Mouse (Mus musculus): ENCODE measurements around the gene Agbl4. TPM values are rescaled to one million over a fixed set of nuclear protein-coding genes. Genes with fewer than 3 reads are reported as not detected.

Agbl4 gene
- polyA plus RNA-seq, 1 experiment from 2014 or later = 2.5 TPM

DNA sequence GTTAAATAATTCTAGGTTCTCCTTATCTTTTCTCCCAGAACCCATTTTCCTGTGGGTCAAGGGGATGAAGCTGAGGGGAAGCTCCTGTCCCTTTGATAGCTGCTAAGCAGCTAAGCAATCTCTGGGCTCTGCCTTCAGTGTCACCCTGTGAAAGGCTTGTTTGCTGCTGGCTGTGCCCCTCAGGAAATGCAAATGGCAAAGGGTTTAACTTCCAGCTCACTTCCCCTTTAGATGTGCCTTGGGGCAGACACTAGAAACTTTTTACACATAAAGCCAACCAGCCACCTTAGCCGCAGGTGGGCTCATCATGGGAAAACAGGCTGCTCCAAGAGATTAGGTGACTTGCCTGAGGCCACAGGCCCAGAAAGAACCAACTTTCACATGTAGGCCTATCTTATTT, 1044.2 kb downstream of the Agbl4 start:
- peaks cover 7% of the 10 kb centered on the region; the same call in 1 of the 2 replicates for H3K36me3 ChIP-seq (ENCODE audit: poor library complexity, severe bottlenecking)
- ATAC-seq = no peak
- H3K9ac ChIP-seq = no peak overlapping the region
- no peaks in the 10 kb centered on the region for H3K9me3 ChIP-seq (replicated peaks)
- peaks cover 40% of the 10 kb centered on the region for H3K27me3 ChIP-seq
- WGBS = 56% methylated on average over 1 of the region's 1 CpGs
- no peak overlapping the region for H3K4me3 ChIP-seq
- no peak overlapping the region for H3K27ac ChIP-seq
- H3K4me1 ChIP-seq = peaks cover 36% of the 10 kb centered on the region
- no peak overlapping the region for H3K4me2 ChIP-seq

DNA sequence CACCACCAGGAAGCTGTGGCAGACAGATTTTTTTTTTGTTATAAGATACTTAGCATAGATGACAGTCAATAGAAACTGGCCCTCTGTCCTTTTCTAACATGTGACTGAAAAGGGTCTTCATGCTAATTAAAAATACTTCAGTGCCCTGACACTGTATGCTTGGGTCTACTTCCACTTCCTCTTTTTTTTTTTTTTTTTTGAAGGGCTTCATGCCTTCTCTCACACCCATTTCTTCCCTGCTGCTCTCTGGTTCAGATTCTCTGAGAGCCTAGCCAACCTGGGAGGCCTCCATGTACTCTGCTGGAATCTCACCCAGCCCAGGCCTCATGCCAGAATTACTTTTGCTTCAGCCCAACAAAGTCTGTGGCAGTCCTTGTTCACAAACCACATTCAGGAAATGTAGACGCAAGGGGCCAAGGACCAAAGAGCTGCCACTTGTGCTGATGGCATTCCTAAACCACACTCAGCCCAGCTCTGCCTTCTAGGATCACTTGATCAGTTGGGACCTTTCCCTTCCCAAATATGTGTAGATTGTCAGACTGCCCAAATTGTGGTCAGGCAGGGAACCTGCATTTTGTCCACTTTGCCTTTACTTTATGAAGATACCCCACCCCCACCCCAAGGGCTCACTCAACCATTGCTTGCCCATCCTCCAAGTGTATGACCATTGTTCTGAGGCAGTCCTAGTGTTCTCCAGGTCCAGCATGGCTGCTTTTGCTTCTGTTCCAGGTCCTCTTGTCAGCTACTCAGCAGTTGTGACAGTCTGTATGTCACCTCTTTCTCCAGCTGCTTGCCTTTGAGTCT, 1045.2 kb downstream of the Agbl4 start:
- Histone ChIP-seq H3K9ac (no peak overlapping the region), H3K4me3 (no peak overlapping the region), H3K4me2 (no peak overlapping the region), H3K9me3 (replicated peaks) (no peaks in the 10 kb centered on the region), H3K27ac (no peak overlapping the region), H3K27me3 (peaks cover 48% of the 10 kb centered on the region), H3K4me1 (peaks cover 36% of the 10 kb centered on the region), H3K36me3 (ENCODE audit: poor library complexity, severe bottlenecking) (peaks cover 5% of the 10 kb centered on the region; the same call in 1 of the 2 replicates)
- ATAC-seq = no peak; the same call in 1 of the 2 replicates
- WGBS = 67% methylated on average over 1 of the region's 1 CpGs

DNA sequence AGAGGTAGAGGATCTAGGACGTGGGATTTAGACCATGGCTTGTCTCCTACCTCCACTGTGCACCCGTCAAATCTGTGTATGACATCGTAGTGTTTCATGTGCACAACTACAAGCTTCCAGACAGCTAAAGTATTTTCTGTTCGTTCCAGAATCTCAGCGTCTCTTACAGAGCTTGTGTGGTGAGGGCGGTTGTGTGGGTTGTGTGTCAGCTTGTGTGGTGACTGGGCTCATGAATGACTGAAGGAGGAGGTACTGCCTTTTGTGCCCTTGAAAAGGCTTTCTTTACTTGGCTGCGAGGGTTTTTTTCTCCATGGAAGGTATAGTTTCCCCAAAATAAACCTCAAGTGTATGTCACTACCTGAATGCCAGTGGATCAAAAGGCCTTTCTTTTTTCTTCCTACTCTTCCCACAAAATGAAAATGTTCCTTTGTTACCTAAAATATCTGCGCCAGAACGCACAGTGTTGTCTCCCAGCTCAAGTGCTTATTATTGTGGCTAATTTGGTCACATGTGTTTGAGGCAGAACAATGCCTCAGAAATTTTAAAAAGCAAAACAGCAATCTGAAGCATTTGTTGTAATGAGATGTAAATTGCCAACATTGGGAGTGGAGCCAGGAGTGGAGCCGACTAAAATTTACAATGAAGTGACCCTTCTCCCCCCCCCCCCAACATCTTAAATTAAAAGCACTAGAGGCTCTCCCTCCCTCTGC, 1046.6 kb downstream of the Agbl4 start:
- Histone ChIP-seq H3K4me1 (peaks cover 36% of the 10 kb centered on the region), H3K27me3 (peaks cover 48% of the 10 kb centered on the region), H3K9ac (no peak overlapping the region), H3K9me3 (replicated peaks) (no peaks in the 10 kb centered on the region), H3K27ac (peak overlapping the region; percentile 23), H3K36me3 (ENCODE audit: poor library complexity, severe bottlenecking) (peaks cover 10% of the 10 kb centered on the region; the same call in 1 of the 2 replicates), H3K4me3 (no peak overlapping the region), H3K4me2 (peak overlapping the region; percentile 9; the same call in 1 of the 2 replicates)
- WGBS = 11% methylated on average over 10 of the region's 10 CpGs
- ATAC-seq = peak; percentile 78

DNA sequence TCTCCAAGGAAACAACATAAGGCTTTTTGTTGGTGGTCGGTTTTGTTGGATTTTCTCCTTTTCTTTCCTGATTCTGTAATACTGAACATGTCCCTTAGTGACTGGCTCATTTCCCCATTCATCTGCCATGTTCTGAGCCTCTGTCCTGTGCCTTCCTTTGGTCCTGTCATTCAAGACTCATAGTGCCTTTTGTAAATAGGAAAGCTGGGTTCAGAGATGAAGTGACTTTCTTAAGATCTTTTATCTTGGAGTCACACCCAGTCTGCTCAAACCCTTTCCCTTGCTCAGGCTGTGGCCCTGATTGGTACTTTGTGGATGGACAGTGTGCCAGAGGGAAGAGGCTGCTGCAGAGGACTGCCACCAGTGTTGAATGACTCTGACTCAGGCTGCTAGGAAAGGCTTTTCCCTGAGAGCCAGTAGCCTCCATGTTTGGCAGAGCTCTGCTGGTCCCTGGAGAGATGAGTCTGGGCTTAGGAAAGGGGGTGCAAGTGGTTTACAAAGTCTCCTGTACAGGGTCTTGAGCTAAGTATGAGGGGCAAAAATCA, 1047.2 kb downstream of the Agbl4 start:
- Histone ChIP-seq H3K9me3 (replicated peaks) (no peaks in the 10 kb centered on the region), H3K27ac (peak overlapping the region; percentile 23; the same call in 1 of the 2 replicates), H3K4me1 (peaks cover 36% of the 10 kb centered on the region), H3K9ac (no peak overlapping the region), H3K4me3 (no peak overlapping the region), H3K27me3 (peaks cover 51% of the 10 kb centered on the region), H3K36me3 (ENCODE audit: poor library complexity, severe bottlenecking) (peaks cover 15% of the 10 kb centered on the region; the same call in 1 of the 2 replicates), H3K4me2 (no peak overlapping the region)
- 0% methylated on average over 1 of the region's 1 CpGs for WGBS
- peak; percentile 48 for ATAC-seq

DNA sequence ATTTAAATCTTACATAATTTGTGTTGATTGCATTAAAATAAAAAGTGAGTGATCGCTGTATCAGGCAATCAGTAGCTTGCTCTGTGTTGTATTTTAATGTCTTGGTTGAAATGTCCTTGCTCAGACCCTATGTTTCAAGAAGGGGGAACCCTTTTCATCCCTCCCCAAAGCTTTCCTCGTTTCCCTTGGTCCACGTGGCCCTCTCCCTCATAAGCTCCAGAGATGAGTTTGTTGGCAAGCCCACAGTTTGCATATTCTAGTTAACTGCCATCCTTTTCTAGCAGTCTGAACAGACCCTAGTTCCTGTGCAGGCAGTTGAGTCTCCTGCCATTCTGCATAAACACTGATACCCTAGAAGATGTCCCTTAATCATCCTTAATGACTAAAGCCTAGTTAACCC, 1050.5 kb downstream of the Agbl4 start:
- peaks cover 21% of the 10 kb centered on the region for H3K4me1 ChIP-seq
- H3K9me3 ChIP-seq (replicated peaks) = no peaks in the 10 kb centered on the region
- ATAC-seq = no peak
- 77% methylated on average over 3 of the region's 3 CpGs for WGBS
- H3K4me3 ChIP-seq = no peak overlapping the region
- no peak overlapping the region for H3K4me2 ChIP-seq
- H3K27ac ChIP-seq = no peak overlapping the region
- peaks cover 33% of the 10 kb centered on the region for H3K27me3 ChIP-seq
- peaks cover 27% of the 10 kb centered on the region for H3K36me3 ChIP-seq (ENCODE audit: poor library complexity, severe bottlenecking)
- H3K9ac ChIP-seq = no peak overlapping the region

DNA sequence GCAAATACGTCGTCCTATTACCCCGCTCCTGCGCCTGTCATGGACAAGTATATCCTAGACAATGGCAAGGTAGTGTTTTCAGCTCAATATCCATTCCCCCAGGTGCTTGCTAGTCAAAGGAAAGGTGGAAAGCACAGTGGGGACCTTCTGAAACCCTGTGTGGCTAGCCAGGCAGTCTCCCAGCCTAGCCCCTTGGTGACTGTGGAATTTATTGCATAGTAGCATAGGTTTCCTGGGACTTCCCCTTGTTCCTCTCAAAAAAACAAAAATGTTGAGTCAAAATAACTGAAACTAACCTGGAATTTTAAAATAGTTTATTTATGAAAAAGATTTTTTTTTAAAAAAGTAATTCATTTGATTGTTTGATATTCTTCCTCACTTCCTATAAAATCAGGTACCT, 1051.1 kb downstream of the Agbl4 start:
- no peak for ATAC-seq
- peaks cover 29% of the 10 kb centered on the region for H3K27me3 ChIP-seq
- WGBS = 98% methylated on average over 4 of the region's 4 CpGs
- no peak overlapping the region for H3K4me2 ChIP-seq
- H3K4me1 ChIP-seq = peaks cover 19% of the 10 kb centered on the region
- no peaks in the 10 kb centered on the region for H3K9me3 ChIP-seq (replicated peaks)
- H3K4me3 ChIP-seq = no peak overlapping the region
- no peak overlapping the region for H3K27ac ChIP-seq
- H3K36me3 ChIP-seq (ENCODE audit: poor library complexity, severe bottlenecking) = peaks cover 32% of the 10 kb centered on the region
- H3K9ac ChIP-seq = no peak overlapping the region

DNA sequence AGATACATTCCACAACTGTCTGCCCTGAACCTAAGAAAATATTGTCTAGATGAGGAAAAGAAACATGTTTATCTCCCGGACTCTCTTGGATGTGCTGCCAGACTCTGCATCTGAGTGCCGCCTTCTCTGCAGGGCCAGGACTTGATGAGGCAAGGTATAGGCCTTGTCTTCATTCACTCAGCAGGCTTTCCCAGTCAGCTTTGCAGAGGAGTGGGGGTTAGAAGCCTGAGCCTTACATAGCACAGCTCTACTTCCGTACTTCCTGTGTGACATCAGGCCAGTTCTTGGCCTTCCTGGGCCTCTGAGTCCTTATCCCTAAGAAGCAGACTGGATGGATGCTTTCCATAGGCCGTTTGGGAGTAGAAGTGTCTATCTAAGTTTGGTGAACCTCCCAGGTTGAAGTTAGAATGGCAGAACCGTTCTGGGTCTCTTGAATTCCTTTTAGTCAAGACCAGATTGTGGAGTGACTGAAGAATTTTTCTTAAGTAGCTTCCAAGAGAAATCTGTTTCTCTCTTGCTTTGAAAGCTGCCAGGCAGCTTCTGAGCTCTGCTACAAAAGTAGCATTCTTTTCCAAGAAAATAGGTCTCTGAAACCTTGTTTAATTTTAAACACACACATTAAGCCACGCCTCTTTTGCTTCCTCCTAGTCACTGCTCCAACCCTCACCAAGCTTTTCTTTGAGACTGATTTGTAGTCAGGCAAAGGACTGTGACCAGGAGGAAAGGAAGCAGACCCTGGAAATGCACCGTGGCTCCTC, 1052.2 kb downstream of the Agbl4 start:
- WGBS = 74% methylated on average over 7 of the region's 7 CpGs
- H3K4me2 ChIP-seq = no peak overlapping the region
- H3K9ac ChIP-seq = no peak overlapping the region
- H3K27me3 ChIP-seq = peaks cover 29% of the 10 kb centered on the region
- H3K9me3 ChIP-seq (replicated peaks) = no peaks in the 10 kb centered on the region
- no peak overlapping the region for H3K27ac ChIP-seq
- H3K36me3 ChIP-seq (ENCODE audit: poor library complexity, severe bottlenecking) = peaks cover 42% of the 10 kb centered on the region
- ATAC-seq = no peak
- peaks cover 10% of the 10 kb centered on the region for H3K4me1 ChIP-seq
- H3K4me3 ChIP-seq = no peak overlapping the region

DNA sequence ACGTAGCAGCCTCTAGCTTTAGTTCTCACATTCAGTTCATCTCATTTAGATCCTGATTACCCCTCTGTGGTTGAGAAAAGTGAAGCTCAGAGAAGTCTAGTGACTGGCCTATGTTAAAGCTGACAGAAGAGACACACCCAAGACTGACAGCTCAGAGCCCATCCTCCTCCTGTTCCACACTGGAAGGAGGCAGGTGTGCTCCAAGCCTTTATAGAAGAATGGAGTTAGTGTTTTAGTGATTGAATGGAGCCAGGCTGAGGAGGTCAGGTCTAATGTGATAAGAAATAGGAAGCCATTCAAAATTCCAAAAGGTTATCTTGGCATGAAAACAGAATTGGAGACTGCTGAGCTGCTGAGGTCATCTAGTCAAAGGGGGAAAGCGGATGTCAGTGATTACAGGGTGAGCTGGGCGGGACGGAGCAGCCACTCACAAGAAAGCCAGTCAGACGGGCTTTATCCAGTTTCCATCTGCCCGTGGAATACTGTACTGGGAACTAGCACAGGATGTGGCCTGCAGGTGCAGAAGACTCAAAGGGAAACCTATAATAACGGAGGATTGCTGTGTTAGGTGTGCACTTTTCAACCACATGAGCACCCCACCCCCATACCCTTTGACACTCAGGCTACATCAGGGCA, 1053.9 kb downstream of the Agbl4 start:
- 0 out of 2 replicates have a peak, but pooled peaks cover 5% of the 10 kb centered on the region for H3K4me1 ChIP-seq
- no peak for ATAC-seq
- no peak overlapping the region for H3K4me2 ChIP-seq
- peaks cover 18% of the 10 kb centered on the region for H3K27me3 ChIP-seq
- H3K4me3 ChIP-seq = no peak overlapping the region
- peaks cover 59% of the 10 kb centered on the region for H3K36me3 ChIP-seq (ENCODE audit: poor library complexity, severe bottlenecking)
- H3K27ac ChIP-seq = no peak overlapping the region
- H3K9ac ChIP-seq = no peak overlapping the region
- no peaks in the 10 kb centered on the region for H3K9me3 ChIP-seq (replicated peaks)
- WGBS = 80% methylated on average over 7 of the region's 7 CpGs

DNA sequence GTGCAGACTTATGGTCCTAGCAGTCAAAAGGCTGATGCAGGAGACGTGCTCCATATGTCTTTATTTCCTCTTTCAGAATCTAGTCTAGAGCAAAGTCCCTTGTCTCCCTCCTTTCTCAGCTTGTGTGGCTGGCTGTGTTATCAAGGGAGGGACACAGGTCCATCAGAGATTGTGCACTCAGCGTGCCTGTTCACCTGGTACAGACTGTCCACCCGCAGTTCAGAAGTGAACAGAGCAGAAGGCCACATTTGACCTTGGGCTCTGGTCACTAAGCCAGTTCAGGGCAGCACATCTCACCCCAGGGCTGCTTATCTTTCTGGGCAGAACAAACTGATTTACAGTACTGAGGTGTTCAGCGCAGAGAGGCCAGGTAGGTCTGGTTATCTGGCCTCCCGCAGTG, 1054.7 kb downstream of the Agbl4 start:
- H3K9ac ChIP-seq = no peak overlapping the region
- no peaks in the 10 kb centered on the region for H3K9me3 ChIP-seq (replicated peaks)
- peaks cover 64% of the 10 kb centered on the region for H3K36me3 ChIP-seq (ENCODE audit: poor library complexity, severe bottlenecking)
- no peak overlapping the region for H3K4me3 ChIP-seq
- no peak overlapping the region for H3K27ac ChIP-seq
- peaks cover 9% of the 10 kb centered on the region; the same call in 1 of the 2 replicates for H3K4me1 ChIP-seq
- H3K4me2 ChIP-seq = no peak overlapping the region
- 95% methylated on average over 5 of the region's 5 CpGs for WGBS
- H3K27me3 ChIP-seq = peaks cover 10% of the 10 kb centered on the region
- no peak for ATAC-seq

DNA sequence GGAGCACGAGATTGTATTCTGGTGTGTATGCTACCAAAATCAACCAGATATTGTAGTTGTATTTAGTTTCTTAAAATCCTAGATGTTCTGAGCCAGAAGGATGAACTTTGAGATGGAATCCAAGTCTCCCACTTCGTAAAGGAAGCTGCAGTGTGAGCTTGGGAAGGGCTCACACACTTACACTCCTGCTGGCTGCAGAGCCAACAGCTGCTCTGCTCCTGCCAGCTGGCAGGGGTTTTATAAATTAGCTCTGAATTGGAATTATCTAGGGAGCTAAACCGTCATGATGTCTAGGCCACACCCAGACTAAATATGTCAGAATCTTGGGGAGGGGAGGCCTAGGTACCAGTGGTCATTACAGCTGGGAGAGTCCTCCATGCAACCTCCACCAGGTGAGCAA, 1055.8 kb downstream of the Agbl4 start:
- Histone ChIP-seq H3K9me3 (replicated peaks) (no peaks in the 10 kb centered on the region), H3K36me3 (ENCODE audit: poor library complexity, severe bottlenecking) (peaks cover 68% of the 10 kb centered on the region), H3K27ac (no peak overlapping the region), H3K4me3 (no peak overlapping the region), H3K27me3 (0 out of 2 replicates have a peak, but pooled peaks cover 6% of the 10 kb centered on the region), H3K4me1 (peaks cover 20% of the 10 kb centered on the region), H3K9ac (no peak overlapping the region), H3K4me2 (no peak overlapping the region)
- 79% methylated on average over 3 of the region's 3 CpGs for WGBS
- ATAC-seq = no peak

DNA sequence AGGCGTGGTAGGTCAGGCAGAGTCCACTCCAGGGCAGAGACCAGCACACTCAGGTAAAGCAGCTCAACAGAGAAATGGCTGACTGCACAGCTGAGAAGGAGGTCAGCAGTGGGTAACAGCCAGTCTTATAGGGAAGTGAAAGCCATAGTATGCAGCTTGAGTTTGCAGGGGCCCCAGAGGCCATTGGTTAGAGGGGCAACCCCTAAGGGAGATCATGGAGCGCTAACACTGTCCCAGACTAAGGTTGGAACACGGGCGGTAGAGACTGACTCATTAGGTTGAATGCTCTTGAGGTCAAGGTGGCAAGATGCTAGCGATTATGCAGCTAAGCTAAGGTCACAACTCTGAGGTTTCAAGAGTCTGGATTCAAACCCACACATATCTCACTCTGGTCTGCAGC, 1058.2 kb downstream of the Agbl4 start:
- Histone ChIP-seq H3K9me3 (replicated peaks) (no peaks in the 10 kb centered on the region), H3K27ac (no peak overlapping the region), H3K9ac (no peak overlapping the region), H3K36me3 (ENCODE audit: poor library complexity, severe bottlenecking) (peaks cover 67% of the 10 kb centered on the region), H3K4me3 (no peak overlapping the region), H3K4me2 (no peak overlapping the region), H3K4me1 (peaks cover 21% of the 10 kb centered on the region), H3K27me3 (no peaks in the 10 kb centered on the region)
- 94% methylated on average over 5 of the region's 5 CpGs for WGBS
- no peak for ATAC-seq
